Mouse (Mus musculus) MEL (cell line): ENCODE measurements at regions not wholly inside any gene's neighbourhood (a gene's known extent, or its start where the extent isn't known, plus 50 kb on each side); places are given as distances from the start of the nearest gene placed in this dataset.

Experiments used
- DNase-seq: peaks from one replicate; pipeline ENCODE4 v3.0.0; 2011; ENCODE audit warnings: low read depth, low spot score
- H3K27ac ChIP-seq: 2 replicates; pipeline ENCODE4 v1.5.1; 2012; ENCODE audit warnings: low read depth, mild to moderate bottlenecking, control low read depth, low read length, moderate library complexity; ENCODE audit not compliant: control insufficient read depth
- H3K27me3 ChIP-seq, 2 experiments: fragments of 150-350 bp in 1 of 2; sonication (generic) in 1 of 2; 2 replicates each; pipeline ENCODE4 v1.6.1; 2012; ENCODE audit warnings: low read length in 2 of 2, mild to moderate bottlenecking in 2 of 2, improper control_type of control experiment in 1 of 2, moderate library complexity in 1 of 2; ENCODE audit not compliant: insufficient read depth in 2 of 2, control insufficient read depth in 1 of 2
- H3K36me3 ChIP-seq, 2 experiments: 2 replicates each; pipeline ENCODE4 v1.6.1; 2012 to 2014; ENCODE audit warnings: low read length in 2 of 2, improper control_type of control experiment in 1 of 2, inconsistent platforms in 1 of 2, mild to moderate bottlenecking in 1 of 2; ENCODE audit not compliant: insufficient read depth in 2 of 2, control insufficient read depth in 1 of 2
- H3K4me1 ChIP-seq, 2 experiments: fragments of 150-350 bp in 1 of 2; sonication (generic) in 1 of 2; 2 replicates each; pipeline ENCODE4 v1.6.1; 2012; ENCODE audit warnings: low read length in 2 of 2, improper control_type of control experiment in 1 of 2, mild to moderate bottlenecking in 1 of 2; ENCODE audit not compliant: insufficient read depth in 2 of 2, control insufficient read depth in 1 of 2
- H3K4me3 ChIP-seq, 2 experiments: fragments of 150-350 bp in 1 of 2; sonication (generic) in 1 of 2; 2 replicates each; pipeline ENCODE4 v1.5.1; 2012; ENCODE audit warnings: low read depth in 2 of 2, low read length in 2 of 2, mild to moderate bottlenecking in 2 of 2, moderate library complexity in 2 of 2, control low read depth in 1 of 2, improper control_type of control experiment in 1 of 2; ENCODE audit not compliant: control insufficient read depth in 1 of 2, insufficient read depth in 1 of 2
- H3K79me2 ChIP-seq: 2 replicates; pipeline ENCODE4 v1.6.1; 2012; ENCODE audit warnings: mild to moderate bottlenecking, low read length, moderate library complexity; ENCODE audit not compliant: control insufficient read depth, poor library complexity, insufficient read depth
- H3K9ac ChIP-seq: 2 replicates; pipeline ENCODE4 v1.6.1; 2012; ENCODE audit warnings: low read depth, mild to moderate bottlenecking, control low read depth, low read length, moderate library complexity; ENCODE audit not compliant: control insufficient read depth, poor library complexity, severe bottlenecking
- H3K9me3 ChIP-seq: fragments of 150-350 bp; sonication (generic); replicated peaks from 2 replicates; pipeline ENCODE4 v1.6.1; 2012; ENCODE audit warnings: mild to moderate bottlenecking, low read length, improper control_type of control experiment, moderate library complexity; ENCODE audit not compliant: insufficient read depth
- E2F4 ChIP-seq: IDR thresholded peaks from 2 replicates; pipeline ENCODE4 v1.6.1; 2011; ENCODE audit warnings: low read depth, low read length, improper control_type of control experiment, borderline replicate concordance
- ETS1 ChIP-seq: IDR thresholded peaks from 2 replicates; pipeline ENCODE4 v1.6.1; 2012; ENCODE audit warnings: low read depth, mild to moderate bottlenecking, inconsistent platforms, low read length, improper control_type of control experiment, moderate library complexity
- GABPA ChIP-seq: IDR thresholded peaks from 2 replicates; pipeline ENCODE4 v1.6.1; 2012; ENCODE audit warnings: low read depth, mild to moderate bottlenecking, inconsistent platforms, low read length, improper control_type of control experiment, moderate library complexity
- HCFC1 ChIP-seq: IDR thresholded peaks from 2 replicates; pipeline ENCODE4 v1.6.1; 2012; ENCODE audit warnings: low read depth, mild to moderate bottlenecking, inconsistent platforms, low read length, improper control_type of control experiment, moderate library complexity
- JUND ChIP-seq: IDR thresholded peaks from 2 replicates; pipeline ENCODE4 v1.6.1; 2011; ENCODE audit warnings: low read depth, mild to moderate bottlenecking, improper control_type of control experiment, low read length
- KAT2A ChIP-seq: conservative IDR thresholded peaks from 2 replicates; pipeline ENCODE4 v1.6.1; 2012; ENCODE audit warnings: low read depth, low read length, improper control_type of control experiment, inconsistent platforms
- MAZ ChIP-seq: IDR thresholded peaks from 2 replicates; pipeline ENCODE4 v1.6.1; 2012; ENCODE audit warnings: low read depth, mild to moderate bottlenecking, inconsistent platforms, low read length, improper control_type of control experiment
- MYB ChIP-seq: IDR thresholded peaks from 2 replicates; pipeline ENCODE4 v1.6.1; 2011; ENCODE audit warnings: mild to moderate bottlenecking, low read depth, low read length, improper control_type of control experiment
- MYC ChIP-seq: IDR thresholded peaks from 2 replicates; pipeline ENCODE4 v1.6.1; 2011; ENCODE audit warnings: low read depth, mild to moderate bottlenecking, low read length, improper control_type of control experiment, moderate library complexity
- NELFE ChIP-seq: IDR thresholded peaks from 2 replicates; pipeline ENCODE4 v1.6.1; 2011; ENCODE audit warnings: low read depth, low read length, improper control_type of control experiment
- NRF1 ChIP-seq: IDR thresholded peaks from 2 replicates; pipeline ENCODE4 v1.6.1; 2014; ENCODE audit warnings: low read depth, mild to moderate bottlenecking, inconsistent platforms, low read length, improper control_type of control experiment, moderate library complexity; ENCODE audit not compliant: poor library complexity, insufficient read depth, severe bottlenecking
- POLR2A ChIP-seq, 2 experiments: IDR thresholded peaks; 2 replicates each; pipeline ENCODE4 v1.6.1; 2011 to 2012; ENCODE audit warnings: low read length in 2 of 2, mild to moderate bottlenecking in 2 of 2, control low read depth in 1 of 2, improper control_type of control experiment in 1 of 2, low read depth in 1 of 2, moderate library complexity in 1 of 2; ENCODE audit not compliant: control insufficient read depth in 1 of 2, insufficient read depth in 1 of 2, poor library complexity in 1 of 2
- POLR2AphosphoS2 ChIP-seq: IDR thresholded peaks from 2 replicates; pipeline ENCODE4 v1.6.1; 2011; ENCODE audit warnings: low read length, improper control_type of control experiment
- POLR2AphosphoS5 ChIP-seq: IDR thresholded peaks from 2 replicates; pipeline ENCODE4 v1.6.1; 2012; ENCODE audit warnings: low read depth, borderline replicate concordance, mild to moderate bottlenecking, inconsistent platforms, low read length, moderate library complexity, mixed read lengths
- RCOR1 ChIP-seq: IDR thresholded peaks from 2 replicates; pipeline ENCODE4 v1.6.1; 2012; ENCODE audit warnings: low read depth, mild to moderate bottlenecking, inconsistent platforms, low read length, improper control_type of control experiment
- SMC3 ChIP-seq: IDR thresholded peaks from 2 replicates; pipeline ENCODE4 v1.6.1; 2011; ENCODE audit warnings: low read depth, low read length, improper control_type of control experiment
- UBTF ChIP-seq: IDR thresholded peaks from 2 replicates; pipeline ENCODE4 v1.6.1; 2012; ENCODE audit warnings: low read depth, mild to moderate bottlenecking, inconsistent platforms, low read length, improper control_type of control experiment, moderate library complexity, borderline replicate concordance; ENCODE audit not compliant: insufficient read depth
- USF1 ChIP-seq: IDR thresholded peaks from 2 replicates; pipeline ENCODE4 v1.6.1; 2014; ENCODE audit warnings: low read depth, mild to moderate bottlenecking, inconsistent platforms, low read length, improper control_type of control experiment, moderate library complexity
- USF2 ChIP-seq, 2 experiments: IDR thresholded peaks; 2 replicates each; pipeline ENCODE4 v1.6.1; 2011 to 2012; ENCODE audit warnings: improper control_type of control experiment in 2 of 2, low read length in 2 of 2, borderline replicate concordance in 1 of 2, inconsistent platforms in 1 of 2, low read depth in 1 of 2, mild to moderate bottlenecking in 1 of 2; ENCODE audit not compliant: insufficient read depth in 1 of 2
- ZKSCAN1 ChIP-seq: IDR thresholded peaks from 2 replicates; pipeline ENCODE4 v1.6.1; 2012; ENCODE audit warnings: low read depth, mild to moderate bottlenecking, inconsistent platforms, low read length, improper control_type of control experiment, moderate library complexity
- ZNF384 ChIP-seq: IDR thresholded peaks from 2 replicates; pipeline ENCODE4 v1.6.1; 2012; ENCODE audit warnings: low read depth, mild to moderate bottlenecking, inconsistent platforms, low read length, improper control_type of control experiment

DNA sequence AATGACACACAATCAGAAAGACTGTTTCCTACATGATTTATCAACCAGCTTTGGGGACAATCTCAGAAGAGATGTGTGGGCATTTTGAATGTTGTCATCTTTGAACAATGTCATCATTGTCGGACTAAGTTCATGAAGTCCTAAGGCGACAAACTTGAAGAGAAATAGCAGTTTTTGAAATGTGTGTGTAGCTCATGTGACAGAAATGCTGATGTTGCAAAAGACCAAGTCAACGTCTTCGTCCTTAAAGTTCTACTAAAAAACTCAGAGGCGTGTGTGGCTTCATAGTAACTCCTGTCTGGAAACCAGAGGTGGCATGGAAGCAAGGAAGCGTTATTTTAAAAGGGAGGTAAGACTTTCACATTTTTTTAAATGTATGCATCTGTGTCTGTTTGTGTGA, 302.6 kb upstream of the Gm6657 start:
- no peaks in the 10 kb centered on the region for H3K79me2 ChIP-seq
- TF ChIP-seq KAT2A (no peak), POLR2AphosphoS2 (no peak), ZKSCAN1 (no peak), ETS1 (no peak), NELFE (no peak), RCOR1 (no peak), MYB (no peak), MYC (no peak), POLR2A (IDR thresholded peaks at IDR 0.05; ENCODE audit: control insufficient read depth in 1 of 2, insufficient read depth in 1 of 2, low read depth in 1 of 2, low read length in 2 of 2, poor library complexity in 1 of 2) (no peak)
- no peak overlapping the region for H3K27ac ChIP-seq

DNA sequence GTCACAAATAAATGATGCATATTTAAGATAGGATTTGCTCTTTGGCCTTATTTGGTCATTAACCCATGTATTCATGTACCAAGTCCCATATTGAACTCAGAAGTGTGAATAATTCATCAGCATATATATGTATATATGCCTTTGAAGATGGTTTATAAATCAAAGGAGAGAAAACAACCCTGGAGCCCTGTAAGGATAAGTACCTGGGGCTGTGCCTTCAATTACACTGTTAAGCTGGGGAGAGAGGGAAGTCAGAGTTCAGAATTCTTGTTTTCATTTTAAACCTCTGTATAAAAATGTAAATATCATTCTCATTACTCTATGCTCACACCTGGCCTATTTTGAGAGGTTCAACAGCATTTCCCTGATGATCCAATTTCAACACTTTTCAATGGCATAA, 299.8 kb upstream of the Gm6657 start:
- no peaks in the 10 kb centered on the region for H3K79me2 ChIP-seq
- H3K9me3 ChIP-seq: no peaks in the 10 kb centered on the region
- no peak for DNase-seq
- H3K4me1 ChIP-seq: no peaks in the 10 kb centered on the region
- no peaks in the 10 kb centered on the region; a peak in 2 of 4 replicates for H3K27me3 ChIP-seq
- H3K4me3 ChIP-seq: no peak overlapping the region
- TF ChIP-seq ZKSCAN1 (no peak), JUND (no peak), POLR2AphosphoS5 (no peak), USF2 (IDR thresholded peaks at IDR 0.05; ENCODE audit: borderline replicate concordance in 1 of 2, insufficient read depth in 1 of 2, low read depth in 1 of 2, low read length in 2 of 2) (no peak), SMC3 (no peak), ZNF384 (no peak), HCFC1 (no peak), GABPA (no peak), NRF1 (no peak), UBTF (no peak), MYC (no peak), POLR2A (IDR thresholded peaks at IDR 0.05; ENCODE audit: control insufficient read depth in 1 of 2, insufficient read depth in 1 of 2, low read depth in 1 of 2, low read length in 2 of 2, poor library complexity in 1 of 2) (no peak), E2F4 (no peak), RCOR1 (no peak), USF1 (no peak), MAZ (no peak)
- TF ChIP-seq, all 39 proteins: peak for 0
- Histone ChIP-seq H3K36me3 (no peaks in the 10 kb centered on the region), H3K9ac (no peak overlapping the region), H3K27ac (no peak overlapping the region)

More for the DNA sequence above, 302.6 kb upstream of the Gm6657 start:
- Histone ChIP-seq H3K9me3 (no peaks in the 10 kb centered on the region), H3K9ac (no peak overlapping the region), H3K27me3 (no peaks in the 10 kb centered on the region; a peak in 3 of 4 replicates), H3K4me1 (no peaks in the 10 kb centered on the region), H3K36me3 (no peaks in the 10 kb centered on the region), H3K4me3 (no peak overlapping the region)
- no peak for DNase-seq
